Mouse (Mus musculus) right cerebral cortex, postnatal 25 days (tissue): ENCODE data around the gene Brd2.

ENCODE experiments used
- DNase-seq: peaks from one replicate; pipeline ENCODE4 v3.0.0; 2022

The Brd2 gene

DNA sequence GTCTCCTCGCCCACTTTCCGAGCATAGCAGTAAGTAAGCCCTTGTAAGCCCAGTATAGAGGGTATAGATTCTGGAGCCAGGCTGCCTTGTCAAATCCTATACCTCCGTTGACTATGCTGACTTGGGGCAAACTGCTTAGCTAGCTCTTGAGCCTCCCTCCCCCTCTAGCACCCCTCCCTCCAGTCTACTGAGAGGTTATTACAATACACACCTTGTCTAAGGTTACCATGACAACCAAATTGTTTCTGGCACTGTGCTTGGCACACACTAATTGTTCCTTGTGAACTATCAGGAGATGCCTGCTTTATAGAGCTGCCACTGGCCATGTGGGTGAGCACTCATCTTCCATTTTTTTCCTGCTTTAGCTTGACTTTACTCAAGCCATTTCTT is 12.6 kb downstream of the Brd2 start:
- no peak for DNase-seq

DNA sequence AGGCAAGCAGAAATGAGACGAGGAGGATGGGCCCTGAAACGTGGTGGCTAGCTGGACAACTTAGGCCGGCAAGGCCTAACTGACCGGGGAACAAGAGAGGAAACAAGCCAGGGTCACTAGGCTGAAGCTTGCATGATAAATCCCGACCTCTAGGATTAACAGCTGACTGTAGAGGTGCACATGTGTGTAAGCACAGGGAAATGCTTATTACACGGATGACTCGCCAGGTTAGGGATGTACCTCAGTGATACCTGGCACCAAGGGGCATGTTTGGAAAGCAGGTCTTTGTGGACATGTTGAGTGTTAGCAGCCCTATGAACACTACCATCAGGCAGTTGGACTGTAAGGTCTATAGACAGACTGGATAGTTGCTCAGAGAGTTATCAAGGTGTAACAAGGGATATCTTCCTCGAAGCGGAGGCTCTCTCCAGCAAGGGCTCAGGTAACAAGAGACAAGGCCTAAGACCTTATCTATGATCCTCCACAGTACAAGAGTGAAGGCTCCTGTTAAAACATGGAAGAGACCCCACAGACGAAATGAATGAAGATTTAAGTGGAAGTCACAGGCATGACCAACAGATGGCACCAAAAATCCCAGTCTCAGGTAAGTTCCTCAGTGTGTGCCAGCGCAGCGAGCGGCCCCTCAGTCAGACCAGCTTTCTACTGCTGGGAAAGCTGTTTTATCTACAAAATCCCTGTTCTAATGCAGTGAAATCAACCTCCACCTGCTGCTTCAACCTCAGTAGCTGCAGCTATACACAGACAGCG is 13.2 kb downstream of the Brd2 start:
- no peak for DNase-seq

DNA sequence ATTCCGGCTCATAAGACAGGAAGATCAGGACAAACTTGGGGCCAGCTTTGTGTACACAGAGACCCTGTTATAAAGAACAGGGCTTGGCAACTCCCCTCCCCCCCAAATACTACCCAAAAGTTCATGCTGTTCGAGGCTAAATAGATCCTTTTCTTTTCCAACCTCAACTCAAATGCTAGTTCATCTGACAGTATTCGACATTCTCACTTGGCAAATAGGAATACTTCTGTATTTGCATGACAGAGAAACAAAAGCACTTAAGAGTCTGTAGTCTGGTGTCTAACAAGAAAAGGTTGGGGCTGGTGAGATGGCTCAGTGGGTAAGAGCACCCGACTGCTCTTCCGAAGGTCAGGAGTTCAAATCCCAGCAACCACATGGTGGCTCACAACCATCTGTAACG is 14.0 kb downstream of the Brd2 start:
- DNase-seq, result no peak

DNA sequence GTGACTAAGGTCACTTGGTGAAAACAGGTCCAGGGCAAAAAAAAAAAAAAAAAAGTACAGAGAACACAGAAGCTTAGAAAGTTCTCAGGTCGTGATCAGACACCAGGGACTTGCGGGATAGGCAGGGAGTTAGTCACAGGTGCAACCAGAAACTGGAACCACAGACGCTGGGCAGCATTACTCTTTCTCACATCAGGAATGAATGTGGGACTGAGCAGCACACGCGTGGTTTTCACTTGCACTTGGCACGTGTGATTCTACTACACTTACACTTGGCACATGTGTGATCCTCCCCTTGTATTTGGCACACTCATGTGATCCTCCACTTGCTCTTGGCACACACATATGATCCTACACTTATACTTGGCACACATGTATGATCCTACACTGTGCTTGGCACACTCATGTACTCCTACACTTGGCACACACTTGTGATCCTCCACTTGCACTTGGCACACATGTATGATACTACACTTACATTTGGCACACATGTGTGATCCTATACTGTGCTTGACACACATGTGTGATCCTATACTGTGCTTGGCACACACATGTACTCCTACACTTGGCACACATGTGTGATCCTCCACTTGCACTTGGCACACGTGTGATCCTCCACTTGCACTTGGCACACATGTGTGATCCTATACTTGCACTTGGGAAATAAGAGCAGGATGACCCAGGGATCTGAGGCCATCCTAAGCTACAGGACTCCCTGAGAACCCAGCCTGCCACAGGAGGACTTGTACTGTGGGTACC is 15.1 kb downstream of the Brd2 start:
- no peak for DNase-seq

DNA sequence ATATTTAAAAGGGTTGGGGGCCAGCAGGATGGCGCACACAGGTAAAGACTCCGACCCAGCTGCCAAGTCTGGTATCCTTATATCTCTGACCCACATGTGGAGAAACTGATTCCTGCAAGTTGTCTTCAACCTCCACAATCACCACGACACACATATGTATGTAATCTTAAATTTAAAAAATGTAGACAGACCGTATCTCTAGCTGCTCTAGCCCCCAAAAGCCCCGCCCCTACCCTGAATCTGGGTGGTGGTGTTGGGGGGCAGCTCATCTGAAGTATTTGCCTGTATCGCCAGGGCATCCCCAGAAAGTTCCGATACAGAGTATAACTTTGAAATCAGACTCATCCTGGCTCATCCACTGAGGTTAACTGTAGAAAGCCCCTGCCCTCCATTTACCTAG is 15.9 kb downstream of the Brd2 start:
- no peak for DNase-seq

DNA sequence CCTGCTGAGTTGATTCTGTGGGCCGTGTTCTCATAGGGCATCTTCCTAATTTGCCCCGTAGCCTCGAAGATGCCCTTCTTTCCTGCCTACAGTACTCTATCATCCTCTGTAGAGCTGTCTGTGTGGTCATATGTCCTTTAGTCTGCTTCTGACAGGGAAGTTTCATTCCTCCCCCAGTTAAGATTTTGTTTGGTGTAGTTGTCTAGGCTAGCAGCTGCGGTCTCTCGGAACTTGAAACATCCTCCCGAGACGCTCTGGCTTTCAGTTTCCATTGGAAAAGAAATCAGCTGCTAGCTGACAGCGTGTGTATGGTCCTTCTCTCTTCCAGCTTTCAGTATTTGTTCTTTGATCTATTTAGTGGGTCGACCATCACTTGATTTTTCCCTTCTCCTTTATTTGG is 17.6 kb downstream of the Brd2 start:
- no peak for DNase-seq

DNA sequence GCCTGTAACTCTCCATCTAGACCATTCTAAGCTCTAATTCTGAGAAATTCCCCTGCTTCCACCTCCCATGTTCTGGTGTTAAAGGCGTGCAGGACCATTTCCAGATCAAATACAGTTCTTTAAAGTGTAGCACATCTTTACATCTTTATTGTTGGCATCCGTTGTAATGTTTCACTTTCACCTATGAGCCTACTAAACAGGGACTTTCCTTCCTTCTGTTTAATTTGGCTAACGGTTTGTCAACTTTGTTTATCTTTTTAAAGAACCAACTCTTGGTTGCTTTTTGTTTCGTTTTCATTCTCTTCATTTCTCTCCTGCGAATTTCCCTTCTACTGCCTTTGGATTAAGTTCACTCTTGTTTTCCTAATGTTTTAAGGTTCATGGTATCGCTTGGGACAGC is 19.6 kb downstream of the Brd2 start:
- no peak for DNase-seq

DNA sequence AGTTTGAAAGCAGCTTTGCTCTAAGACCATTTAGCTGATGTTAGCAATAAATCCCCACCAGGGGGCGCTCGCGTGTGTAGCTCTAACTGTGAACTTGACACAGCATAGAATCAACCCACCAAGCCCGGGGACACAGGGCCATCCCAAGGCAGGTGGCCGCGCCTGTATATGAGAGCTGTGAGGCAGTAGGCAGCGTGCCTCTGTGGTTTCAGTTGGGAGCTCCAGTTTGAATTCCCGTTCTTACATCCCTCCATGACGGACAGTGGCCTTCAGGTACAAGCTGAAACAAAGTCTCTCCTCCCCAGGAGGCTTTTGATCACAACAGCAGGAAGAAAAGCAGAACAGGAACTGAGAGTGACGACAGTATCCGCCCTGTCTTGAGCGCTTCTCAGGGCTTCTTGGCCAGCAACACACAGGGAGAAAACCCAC is 20.8 kb downstream of the Brd2 start:
- DNase-seq, result peak; percentile 79

DNA sequence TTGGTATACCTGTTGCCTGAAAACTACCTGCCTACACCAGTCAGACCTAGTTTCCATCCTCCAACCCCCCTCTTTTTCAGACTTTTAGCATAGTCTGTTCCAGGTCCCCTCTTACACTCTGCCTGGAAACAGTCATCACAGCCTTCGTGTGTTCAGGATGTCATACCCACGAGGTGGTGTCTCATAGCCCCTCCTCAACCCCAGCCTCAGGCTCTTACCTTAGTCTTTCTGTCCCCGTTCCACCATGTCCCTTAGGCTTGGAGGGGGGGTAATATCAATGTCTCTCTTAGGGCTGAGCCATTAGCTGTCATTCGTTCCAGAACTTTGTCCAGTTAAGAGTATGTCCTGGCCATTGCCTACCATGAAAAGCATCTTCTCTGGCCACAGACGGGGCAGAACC is 21.2 kb downstream of the Brd2 start:
- DNase-seq, result no peak

DNA sequence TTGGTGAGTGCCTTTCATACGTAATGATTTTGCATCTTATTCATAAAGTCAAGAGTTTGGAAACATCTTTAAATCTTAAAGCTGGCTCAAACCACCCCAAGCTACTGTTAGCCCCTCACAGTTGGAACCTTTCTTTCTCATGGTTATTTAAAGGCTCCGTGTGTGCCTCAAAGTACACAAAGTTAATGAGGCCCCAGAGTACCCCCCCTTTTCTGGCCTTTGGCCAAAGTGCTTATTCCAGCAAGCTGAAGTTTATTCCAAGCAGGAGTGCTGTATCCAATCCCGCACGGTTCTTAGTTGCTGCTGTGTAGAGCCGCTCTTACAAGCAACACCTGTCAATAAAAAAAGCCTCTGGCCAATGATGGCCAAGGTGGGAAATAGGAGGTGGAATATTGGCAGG is 22.9 kb downstream of the Brd2 start:
- DNase-seq, result no peak

DNA sequence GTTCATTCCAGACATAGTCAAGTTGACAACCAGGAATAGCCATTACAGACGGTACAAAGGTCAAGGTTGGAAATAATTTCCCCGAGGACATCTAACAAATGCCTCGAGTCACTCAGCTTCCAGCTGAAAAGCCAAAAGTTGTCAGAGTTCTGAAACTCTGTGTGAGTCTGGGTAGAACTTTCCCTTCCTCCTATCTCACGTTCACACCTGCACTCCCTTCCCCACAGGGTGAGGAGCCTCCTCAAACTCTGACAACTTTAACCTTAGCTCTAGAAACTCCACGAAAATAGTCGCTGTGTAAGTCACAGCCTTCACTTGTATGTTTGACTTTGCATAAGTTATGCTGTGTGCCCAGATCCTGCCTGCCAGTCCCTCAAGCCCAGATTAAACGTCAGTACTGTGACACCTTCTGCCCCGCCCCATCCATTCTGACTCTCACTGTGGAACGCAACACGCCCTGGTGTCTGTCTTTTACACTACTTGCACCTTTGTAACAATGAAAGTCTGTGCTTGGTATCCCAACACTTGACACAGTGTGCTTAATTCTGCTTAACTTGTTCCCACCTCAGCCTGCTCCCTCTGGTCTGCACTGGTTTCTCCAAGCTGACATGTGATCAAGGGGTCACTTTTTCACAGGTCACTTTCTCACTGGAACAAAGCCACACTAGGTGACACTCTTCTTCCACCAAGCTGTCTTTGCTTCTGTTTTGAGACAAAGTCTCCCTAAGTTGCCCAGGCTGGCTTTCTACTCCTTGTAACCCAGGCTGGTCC is 23.5 kb downstream of the Brd2 start:
- no peak for DNase-seq

DNA sequence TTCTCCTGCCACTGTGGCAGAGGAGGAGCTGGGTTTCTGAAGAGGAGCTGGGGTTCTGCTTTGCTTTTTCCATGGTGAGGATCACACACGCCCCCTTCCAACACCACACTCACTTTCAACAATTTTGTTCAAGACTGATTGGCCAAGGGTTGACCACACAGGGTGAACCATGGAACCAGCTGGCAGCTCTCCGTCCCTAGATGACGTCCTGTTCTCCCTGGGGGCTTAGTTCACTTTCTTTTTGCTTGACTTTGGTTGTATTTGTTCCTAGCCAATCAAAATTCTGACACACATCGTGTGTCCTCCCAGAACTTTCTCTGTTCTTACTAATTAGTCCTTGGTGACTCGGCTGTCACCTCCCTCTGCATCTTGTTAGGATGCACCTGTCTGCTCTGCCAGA is 25.2 kb downstream of the Brd2 start:
- DNase-seq, result no peak

DNA sequence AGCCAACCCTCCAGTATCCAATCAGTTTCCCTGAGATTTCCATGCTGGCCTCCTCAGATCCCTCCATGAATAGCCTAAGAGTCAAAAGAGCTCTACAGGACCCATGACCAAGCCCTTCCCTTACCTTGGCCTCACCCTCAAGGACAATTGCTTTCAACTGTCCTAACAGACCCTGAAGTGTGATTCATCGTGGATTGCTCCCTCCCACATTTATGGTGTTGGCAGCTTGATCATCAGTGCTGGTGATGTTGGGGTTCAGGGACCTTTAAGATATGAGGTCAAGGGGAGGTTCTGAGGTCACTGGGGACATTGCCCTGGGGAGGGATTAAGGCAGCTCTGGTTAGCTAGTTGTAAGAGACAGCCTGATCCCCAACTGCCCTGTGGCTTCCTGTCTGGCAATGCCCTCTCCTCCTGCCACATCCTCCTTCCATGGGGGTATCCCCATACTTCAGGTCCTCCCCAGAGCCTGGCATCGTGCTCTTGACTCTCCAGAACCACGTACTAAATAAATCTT is 25.9 kb downstream of the Brd2 start:
- no peak for DNase-seq

DNA sequence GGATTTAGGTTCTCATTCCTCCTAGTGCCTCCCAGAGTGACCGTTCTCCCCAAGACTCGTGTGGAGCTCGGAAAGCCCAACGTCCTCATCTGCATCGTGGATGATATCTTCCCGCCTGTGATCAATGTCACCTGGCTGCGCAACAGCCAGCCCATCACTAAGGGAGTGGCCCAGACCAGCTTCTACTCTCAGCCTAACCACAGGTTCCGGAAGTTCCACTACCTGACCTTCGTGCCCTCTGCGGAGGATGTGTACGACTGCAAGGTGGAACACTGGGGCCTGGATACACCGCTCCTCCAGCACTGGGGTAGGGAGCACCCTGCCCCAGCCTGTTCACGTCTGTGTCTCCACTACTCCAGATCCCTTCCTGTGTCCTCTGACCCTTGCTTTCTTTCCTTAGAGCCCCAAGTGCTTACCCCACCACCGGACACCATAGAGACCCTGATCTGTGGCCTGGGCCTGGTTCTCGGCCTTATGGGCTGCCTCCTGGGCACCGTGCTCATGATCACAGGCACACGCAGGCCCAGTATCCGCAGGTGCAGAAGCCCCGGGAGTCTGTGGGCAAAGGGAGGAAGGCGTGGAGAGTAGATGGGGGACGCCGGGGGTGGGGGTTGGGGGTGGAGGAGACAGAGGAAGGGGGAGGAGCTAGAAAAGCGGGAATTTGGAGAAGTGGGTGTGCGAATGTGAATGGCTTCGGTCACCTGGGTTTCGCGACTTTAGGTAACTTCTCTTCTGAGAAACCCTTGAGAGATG is 28.0 kb downstream of the Brd2 start:
- no peak for DNase-seq

DNA sequence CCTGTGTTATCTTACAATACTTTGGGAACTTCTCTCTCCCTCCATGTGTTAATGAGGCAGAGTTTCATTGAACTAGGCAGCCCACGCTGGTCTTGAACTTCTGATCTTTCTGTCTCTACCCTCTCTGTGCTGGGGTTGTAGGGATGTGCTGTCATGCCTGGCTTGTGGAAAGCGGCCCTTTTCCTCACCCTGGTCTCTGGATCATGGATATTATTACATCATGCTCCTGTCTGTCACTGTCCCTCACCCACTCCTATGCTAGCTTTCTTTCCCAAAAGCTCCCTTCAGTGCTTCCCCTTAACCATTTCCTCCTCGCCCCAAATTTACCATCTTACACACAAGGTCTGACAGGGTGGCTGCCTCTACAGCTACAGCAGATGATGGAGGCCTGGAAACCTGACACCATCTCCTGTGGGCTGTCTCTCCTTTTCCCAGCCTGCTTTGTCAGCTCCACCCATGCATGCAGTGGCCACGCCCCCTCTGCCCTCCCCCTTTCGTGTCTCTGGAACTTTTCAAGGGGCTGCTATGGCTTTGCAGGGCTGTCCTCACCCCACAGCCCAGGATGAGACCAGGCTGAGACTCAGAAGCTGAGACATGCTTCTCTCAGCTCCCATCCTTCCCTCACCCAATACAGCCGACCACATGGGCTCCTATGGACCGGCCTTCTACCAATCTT is 29.1 kb downstream of the Brd2 start:
- no peak for DNase-seq

DNA sequence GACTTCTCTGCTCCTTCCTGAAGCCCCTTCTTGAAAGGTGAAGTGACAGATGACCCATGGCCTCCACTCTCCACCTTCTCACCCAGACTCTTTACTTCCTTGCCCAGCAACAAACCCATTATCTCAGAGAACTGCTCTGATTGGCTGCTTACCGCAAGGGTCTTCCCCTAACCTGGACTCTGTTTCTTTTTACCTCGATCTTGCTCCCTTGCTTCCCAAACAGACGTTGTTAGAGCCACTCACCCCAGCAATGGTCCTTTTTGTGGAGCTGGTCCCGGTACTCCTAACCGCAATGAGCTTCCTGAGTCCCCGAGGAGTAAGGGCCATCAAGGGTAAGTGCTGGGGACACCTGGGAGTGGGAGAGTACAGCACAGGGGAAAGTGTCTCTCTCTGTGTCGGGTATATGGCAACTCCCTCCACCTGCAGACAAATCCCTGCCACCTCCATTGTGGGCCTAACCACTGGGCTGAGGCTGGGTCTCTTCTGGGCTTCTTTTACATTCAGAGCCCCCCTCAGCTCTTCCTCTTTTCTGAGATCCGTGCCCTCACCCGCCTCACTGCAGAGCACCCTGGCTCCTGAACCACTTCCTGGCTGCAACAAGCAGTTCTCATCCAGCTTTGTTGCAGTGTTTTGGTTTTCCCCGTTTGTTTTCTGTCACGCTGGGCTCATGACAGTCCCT is 30.1 kb downstream of the Brd2 start, which contains the start of gene H2-Oa:
Gene H2-Oa (plus strand): TSS at position 144 of the 679 bp plus-strand sequence.
- DNase-seq, result no peak

DNA sequence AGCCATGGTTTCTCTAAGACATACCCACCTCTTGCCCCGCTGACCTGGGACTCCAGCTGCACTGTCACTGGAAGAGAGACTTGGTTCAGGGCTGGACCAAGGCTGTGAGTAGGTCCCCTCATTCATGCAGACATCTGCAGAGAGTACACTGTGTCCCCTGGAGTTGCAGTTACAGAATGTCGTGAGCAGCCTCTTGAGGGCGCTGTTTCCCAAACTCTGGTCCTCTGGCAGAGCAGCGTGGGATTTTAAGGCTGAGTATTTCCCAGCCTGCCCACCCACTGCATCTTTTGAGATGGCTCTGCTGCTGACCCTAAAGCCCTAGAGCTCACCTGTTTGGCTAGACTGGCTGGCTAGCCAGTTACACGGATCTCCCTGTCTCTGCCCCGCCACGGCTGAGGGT is 31.5 kb downstream of the Brd2 start:
- DNase-seq, result no peak

DNA sequence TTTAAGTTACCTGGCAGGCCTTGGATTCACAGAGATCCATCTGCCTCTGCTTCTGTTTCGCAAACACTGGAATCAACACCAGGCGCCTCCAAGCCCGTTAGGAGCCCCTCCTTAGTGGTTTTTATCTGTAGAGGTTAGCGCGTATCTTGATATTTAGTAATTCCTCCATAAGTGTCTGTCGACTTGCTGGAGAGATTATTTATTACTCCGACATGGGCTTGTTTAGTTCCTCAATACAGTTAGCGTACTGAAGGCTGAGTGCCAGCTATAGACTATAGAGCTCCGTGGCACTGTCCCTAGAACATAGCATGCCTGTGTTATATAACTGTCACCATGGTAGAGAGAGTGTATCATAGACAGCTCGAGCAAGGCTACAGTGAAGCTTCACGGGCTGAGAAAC is 34.3 kb downstream of the Brd2 start:
- no peak for DNase-seq

DNA sequence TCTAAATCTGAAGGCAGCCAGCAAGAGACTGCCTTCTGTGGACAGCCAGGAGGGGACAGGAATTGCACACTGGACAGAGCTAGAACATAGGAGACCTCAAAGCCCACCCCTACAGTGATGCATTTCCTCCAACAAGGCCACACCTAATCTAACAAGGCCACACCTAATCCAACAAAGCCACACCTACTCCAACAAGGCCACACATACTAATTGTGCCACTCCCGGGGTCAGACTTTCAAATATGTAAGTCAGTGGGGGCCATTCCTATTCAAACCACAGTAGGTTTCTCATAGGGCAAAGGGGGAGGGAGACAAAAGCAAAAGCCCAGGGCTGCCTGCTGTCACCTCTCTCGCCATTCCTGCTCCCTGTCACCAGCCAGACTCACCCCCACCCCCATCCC is 35.0 kb downstream of the Brd2 start:
- DNase-seq, result no peak

DNA sequence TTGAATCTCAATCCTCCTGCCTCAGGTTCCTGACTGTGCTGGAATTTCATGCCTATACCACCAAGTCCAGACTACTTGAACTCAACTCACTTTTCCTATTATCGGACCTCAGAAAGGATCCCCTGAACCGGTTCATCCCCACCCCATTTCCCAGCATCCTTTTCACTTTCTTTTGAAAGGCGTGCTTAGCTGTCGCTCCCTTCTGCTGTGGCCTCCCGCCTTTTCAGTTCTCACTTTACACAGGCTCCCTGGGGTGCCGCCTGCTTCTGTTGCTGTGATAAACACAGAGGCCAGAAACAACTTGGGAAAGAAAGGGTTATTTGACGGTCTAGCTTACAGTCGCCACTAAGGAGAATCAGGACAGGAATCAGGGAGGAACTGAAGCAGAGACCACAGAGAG is 39.3 kb downstream of the Brd2 start:
- no peak for DNase-seq

DNA sequence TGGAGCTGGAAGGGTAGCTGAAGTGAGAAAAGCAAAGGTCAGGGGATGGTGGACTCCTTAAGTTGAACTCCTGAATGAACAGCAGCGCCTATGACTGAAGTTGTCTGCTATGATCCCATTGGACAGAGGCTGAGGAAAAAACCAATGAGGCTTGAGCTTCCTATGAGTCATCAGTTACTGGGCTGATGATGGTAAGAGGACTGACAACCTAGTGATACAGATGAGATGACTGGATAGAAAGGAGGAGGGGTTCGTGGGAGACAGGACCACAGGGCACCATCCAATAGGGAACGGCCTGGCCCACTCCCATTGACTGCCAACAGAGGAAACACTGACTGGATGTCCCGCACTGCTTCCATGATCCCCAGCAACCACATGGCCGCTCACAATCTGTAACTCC is 42.8 kb downstream of the Brd2 start:
- peak; percentile 7 for DNase-seq

DNA sequence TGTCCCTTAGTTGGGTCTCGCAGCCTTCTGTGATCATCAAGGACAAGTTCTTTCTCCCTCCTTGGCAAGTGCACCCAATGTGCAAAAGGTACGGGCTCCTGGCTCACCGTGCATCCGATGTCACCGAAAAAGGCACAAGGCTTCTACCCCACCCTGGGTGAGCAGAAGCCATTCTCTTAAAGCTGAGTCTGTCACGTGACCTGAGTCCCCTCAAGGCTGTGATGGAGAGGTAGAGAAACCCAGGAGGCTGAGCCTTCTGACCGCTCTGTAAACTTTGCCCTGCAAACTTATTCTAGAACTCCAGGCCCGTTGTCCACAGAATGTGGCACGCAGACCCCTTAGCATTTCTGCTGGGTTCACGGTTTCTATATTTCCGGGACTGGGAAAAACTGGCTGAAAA is 43.4 kb downstream of the Brd2 start:
- no peak for DNase-seq
